Mouse (Mus musculus) testis, adult 2 months (tissue): ENCODE data around the gene Tns2. TPM values are rescaled to one million over a fixed set of nuclear protein-coding genes. Genes with fewer than 3 reads are reported as not detected.

Experiments
- H3K27ac ChIP-seq: fragments of 200-500 bp; 2 replicates; pipeline ENCODE4 v1.5.1; 2012; ENCODE audit warnings: low read depth, low read length; ENCODE audit not compliant: control insufficient read depth, insufficient read depth
- H3K27me3 ChIP-seq: fragments of 200-500 bp; 2 replicates; pipeline ENCODE4 v1.6.1; 2012; ENCODE audit warnings: mild to moderate bottlenecking, low read length, moderate library complexity; ENCODE audit not compliant: control insufficient read depth, insufficient read depth
- H3K36me3 ChIP-seq: fragments of 200-500 bp; 2 replicates; pipeline ENCODE4 v1.6.1; 2012; ENCODE audit warnings: mild to moderate bottlenecking, low read length; ENCODE audit not compliant: control insufficient read depth, insufficient read depth
- H3K4me1 ChIP-seq: fragments of 200-500 bp; 2 replicates; pipeline ENCODE4 v1.6.1; 2012; ENCODE audit warnings: low read length; ENCODE audit not compliant: control insufficient read depth, insufficient read depth
- H3K4me3 ChIP-seq: fragments of 200-500 bp; 2 replicates; pipeline ENCODE4 v1.5.1; 2012; ENCODE audit warnings: low read depth, mild to moderate bottlenecking, low read length, moderate library complexity, mixed read lengths; ENCODE audit not compliant: control insufficient read depth
- CTCF ChIP-seq: fragments of 200-500 bp; IDR thresholded peaks from 2 replicates; pipeline ENCODE4 v1.5.1; 2012; ENCODE audit warnings: low read depth, mild to moderate bottlenecking, inconsistent platforms, low read length, moderate library complexity; ENCODE audit not compliant: control insufficient read depth, insufficient read depth, insufficient replicate concordance
- POLR2A ChIP-seq: fragments of 200-500 bp; IDR thresholded peaks from 2 replicates; pipeline ENCODE4 v1.6.1; 2012; ENCODE audit warnings: low read depth, mild to moderate bottlenecking, inconsistent platforms, low read length, moderate library complexity; ENCODE audit not compliant: control insufficient read depth
- polyA plus RNA-seq: library from polyadenylated mRNA; depleted of rRNA; stranded (reverse); fragments of >200 nt; gene quantifications from 2 replicates; pipeline ENCODE4 v1.2.3, GENCODE M21; 2012

Tns2 gene
- polyA plus RNA-seq, 1 experiment: 6.9 TPM

DNA sequence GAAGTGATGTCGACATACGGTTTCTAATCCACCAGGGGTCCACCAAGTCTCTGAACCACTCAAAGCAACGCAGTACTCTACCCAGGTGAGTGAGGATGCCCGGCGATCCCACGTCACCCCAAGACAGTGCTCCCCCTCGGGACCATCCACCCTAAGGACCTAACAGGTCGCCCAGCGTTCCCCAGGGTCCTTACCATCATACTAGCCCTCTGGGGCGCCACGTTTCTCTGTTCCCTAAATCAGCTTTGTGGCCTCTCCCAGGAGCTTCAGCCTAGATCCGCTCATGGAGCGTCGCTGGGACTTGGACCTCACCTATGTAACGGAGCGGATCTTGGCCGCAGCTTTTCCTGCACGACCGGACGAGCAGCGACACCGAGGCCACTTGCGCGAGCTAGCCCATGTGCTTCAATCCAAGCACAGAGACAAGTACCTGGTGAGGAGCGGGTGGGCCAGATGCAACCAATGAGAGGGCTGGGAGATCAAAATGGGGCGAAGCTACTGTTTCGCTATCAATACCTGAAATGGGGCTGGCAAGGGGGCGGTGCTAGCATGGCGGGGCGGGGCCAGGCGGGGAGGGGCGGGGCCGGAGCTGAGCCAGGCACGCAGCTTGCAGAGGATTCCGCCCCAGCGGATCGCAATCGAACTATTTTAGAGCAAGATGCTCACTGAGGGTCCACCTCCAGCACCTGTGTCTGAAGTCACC lies 6.7 kb downstream of the Tns2 start:
- Histone ChIP-seq H3K4me3 (peak overlapping the region; percentile 39), H3K4me1 (peaks cover 12% of the 10 kb centered on the region), H3K27me3 (no peaks in the 10 kb centered on the region), H3K36me3 (no peaks in the 10 kb centered on the region), H3K27ac (no peak overlapping the region)
- TF ChIP-seq POLR2A: no peak
- TF ChIP-seq CTCF: no peak

DNA sequence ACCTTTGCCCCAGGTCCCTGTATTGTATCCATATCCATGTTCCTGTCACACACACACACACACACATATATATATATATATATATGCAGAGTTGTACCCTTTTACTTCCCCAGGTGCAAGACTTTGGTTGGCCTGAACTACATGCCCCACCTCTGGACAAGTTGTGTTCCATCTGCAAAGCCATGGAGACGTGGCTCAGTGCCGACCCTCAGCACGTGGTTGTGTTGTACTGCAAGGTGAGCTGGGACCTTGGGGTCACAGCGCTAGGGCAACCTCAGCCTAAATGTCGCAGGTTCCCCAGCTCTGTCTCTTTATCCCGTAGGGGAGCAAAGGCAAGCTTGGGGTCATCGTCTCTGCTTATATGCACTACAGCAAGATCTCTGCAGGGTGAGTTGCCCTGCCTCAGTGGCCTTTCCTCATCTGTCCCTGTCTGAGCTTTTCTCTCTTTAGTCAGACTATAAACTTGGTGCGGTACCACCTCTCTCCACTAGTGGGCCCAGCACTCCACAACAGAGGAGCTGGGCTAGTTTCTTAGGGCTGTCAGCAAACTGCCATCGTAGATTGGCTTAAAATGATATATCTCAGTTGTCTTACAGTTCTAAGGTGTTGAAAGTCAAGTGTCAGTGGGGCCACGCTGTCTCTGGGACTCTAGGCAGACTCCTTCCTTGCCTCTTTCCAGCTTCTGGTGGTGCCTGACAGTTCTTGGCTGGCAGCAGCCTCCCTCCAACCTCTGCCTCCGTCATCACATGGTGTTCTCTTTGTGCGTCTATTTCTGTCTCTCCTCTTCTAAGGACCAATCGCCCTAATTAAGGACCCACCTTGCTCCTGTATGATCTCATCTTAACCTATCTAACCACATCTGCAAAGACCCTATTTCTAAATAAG lies 7.7 kb downstream of the Tns2 start:
- Histone ChIP-seq H3K27me3 (no peaks in the 10 kb centered on the region), H3K4me3 (no peak overlapping the region), H3K36me3 (no peaks in the 10 kb centered on the region), H3K4me1 (peaks cover 10% of the 10 kb centered on the region), H3K27ac (no peak overlapping the region)
- peak; percentile 56; the same call in 1 of the 2 replicates for TF ChIP-seq CTCF
- TF ChIP-seq POLR2A: no peak

DNA sequence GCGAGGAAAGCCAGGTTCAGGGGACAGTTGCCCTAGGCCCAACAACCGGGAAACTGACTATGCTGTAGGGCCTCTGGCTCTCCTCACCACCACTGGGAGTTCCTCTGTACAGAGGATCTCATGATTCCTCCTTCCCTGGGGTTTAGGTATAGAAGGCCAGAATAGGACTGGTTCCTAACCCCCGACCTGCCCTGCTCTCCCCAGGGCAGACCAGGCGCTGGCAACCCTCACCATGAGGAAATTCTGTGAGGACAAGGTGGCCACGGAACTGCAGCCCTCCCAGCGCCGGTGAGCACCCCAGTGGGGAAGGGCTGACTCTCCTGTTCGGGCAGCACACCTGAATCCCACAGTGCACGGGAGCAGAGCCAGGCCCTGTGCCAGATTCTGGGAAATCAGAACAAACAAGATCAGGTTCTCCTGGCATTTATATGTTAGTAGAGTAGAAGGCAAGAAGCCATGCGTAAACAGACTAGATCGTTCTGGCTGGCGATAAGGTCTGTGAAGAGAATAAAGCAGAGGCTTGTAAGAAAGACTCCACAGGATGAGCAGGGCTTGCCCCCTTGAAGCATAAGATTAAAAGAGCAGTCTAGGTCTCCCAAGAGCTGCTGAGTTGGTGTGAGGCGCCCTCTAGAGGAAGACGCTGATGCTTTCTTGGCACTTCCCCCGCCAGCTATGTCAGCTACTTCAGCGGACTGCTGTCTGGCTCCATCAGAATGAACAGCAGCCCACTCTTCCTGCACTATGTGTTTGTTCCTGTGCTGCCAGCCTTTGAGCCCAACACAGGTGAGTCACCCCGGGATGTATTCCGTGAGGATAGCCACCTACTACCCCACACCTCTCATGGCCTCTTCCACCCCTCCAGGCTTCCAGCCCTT lies 8.7 kb downstream of the Tns2 start:
- Histone ChIP-seq H3K27me3 (no peaks in the 10 kb centered on the region), H3K36me3 (no peaks in the 10 kb centered on the region), H3K27ac (no peak overlapping the region), H3K4me3 (no peak overlapping the region), H3K4me1 (peaks cover 10% of the 10 kb centered on the region)
- peak; percentile 62; the same call in 1 of the 2 replicates for TF ChIP-seq CTCF
- no peak for TF ChIP-seq POLR2A

DNA sequence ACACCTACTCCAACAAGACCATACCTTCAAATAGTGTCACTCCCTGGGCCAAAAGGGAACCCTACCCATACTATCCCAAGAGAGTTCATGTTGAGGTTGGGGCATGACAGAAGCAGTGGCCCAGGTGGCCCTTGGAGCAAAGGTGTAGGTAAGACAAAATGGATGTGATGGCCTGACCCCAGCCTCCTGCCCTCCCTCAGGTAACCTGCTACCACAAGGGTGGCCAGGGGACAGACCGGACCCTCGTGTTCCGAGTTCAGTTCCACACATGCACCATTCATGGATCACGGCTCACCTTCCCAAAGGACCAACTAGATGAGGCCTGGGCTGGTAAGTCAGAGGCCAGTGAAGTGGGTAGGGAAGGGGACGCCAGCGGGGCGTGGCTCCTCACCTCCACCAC lies 10.1 kb downstream of the Tns2 start:
- Histone ChIP-seq H3K4me1 (peaks cover 10% of the 10 kb centered on the region), H3K36me3 (no peaks in the 10 kb centered on the region), H3K27me3 (no peaks in the 10 kb centered on the region), H3K4me3 (no peak overlapping the region), H3K27ac (no peak overlapping the region)
- no peak for TF ChIP-seq CTCF
- no peak for TF ChIP-seq POLR2A

DNA sequence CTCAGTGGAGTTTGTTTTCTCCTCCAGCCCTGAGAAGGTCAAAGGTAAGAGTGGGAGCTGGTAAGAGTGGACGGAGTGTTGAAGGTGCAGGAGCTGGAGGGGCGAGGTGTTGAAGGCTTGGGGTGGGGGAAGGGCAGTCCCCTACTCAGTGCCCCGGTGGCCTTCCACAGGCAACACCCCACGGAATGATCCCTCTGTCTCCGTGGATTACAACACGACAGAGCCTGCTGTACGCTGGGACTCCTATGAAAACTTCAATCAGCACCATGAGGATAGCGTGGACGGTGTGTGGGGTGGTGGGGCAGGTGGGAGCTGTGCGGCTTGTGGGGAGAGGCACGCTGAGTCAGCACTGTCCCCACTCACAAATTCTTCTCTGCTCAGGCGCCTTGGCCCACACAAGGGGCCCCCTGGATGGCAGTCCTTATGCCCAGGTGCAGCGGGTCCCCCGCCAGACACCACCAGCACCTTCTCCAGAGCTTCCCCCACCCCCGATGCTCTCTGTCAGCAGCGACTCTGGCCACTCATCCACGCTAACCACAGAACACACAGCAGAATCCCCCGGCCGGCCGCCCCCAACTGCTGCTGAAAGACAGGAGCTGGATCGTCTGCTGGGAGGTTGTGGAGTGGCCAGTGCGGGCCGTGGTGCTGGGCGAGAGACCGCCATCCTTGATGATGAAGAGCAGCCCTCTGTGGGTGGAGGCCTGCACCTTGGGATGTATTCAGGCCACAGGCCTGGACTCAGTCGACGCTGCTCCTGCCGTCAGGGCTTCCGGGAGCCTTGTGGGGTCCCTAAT lies 10.7 kb downstream of the Tns2 start:
- H3K27ac ChIP-seq: no peak overlapping the region
- H3K4me1 ChIP-seq: peaks cover 10% of the 10 kb centered on the region
- TF ChIP-seq CTCF: no peak
- TF ChIP-seq POLR2A: no peak
- H3K4me3 ChIP-seq: no peak overlapping the region
- no peaks in the 10 kb centered on the region for H3K36me3 ChIP-seq
- no peaks in the 10 kb centered on the region for H3K27me3 ChIP-seq

DNA sequence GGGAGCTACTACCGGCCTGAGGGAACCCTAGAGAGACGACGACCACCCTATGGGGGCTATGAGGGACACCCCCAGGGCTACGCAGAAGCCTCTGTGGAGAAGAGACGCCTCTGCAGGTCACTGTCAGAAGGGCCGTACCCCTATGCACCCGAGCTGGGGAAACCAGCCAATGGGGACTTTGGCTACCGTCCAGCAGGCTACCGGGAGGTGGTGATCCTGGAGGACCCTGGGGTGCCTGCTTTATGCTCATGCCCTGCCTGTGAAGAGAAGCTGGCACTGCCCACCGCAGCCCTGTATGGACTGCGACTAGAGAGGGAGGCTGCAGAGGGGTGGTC lies 11.2 kb downstream of the Tns2 start:
- no peaks in the 10 kb centered on the region for H3K27me3 ChIP-seq
- peaks cover 9% of the 10 kb centered on the region for H3K4me1 ChIP-seq
- no peak overlapping the region for H3K27ac ChIP-seq
- no peak overlapping the region for H3K4me3 ChIP-seq
- H3K36me3 ChIP-seq: no peaks in the 10 kb centered on the region
- TF ChIP-seq POLR2A (no peak), CTCF (no peak)

DNA sequence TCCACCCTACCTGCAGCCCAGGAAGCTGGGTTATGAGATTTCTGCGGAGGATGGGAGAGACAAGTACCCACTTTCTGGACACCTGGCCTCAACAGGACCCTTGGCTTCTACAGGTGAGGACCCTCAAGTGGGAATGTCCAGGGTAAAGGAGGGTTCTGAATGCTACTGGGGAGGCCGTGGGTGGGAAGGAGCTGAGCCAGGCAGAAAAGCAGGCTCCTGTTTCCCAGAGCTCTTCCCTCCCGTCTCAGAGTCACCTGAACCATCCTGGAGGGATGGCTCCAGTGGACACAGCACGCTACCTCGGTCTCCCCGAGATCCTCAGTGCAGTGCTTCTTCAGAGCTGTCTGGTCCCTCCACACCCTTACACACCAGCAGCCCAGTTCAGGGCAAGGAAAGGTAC lies 12.0 kb downstream of the Tns2 start:
- no peaks in the 10 kb centered on the region for H3K27me3 ChIP-seq
- no peak overlapping the region for H3K27ac ChIP-seq
- peaks cover 3% of the 10 kb centered on the region for H3K4me1 ChIP-seq
- H3K36me3 ChIP-seq: no peaks in the 10 kb centered on the region
- TF ChIP-seq CTCF (no peak), POLR2A (no peak)
- H3K4me3 ChIP-seq: no peak overlapping the region
